Mouse (Mus musculus) heart, postnatal 0 days (tissue): Measurements from ENCODE around the gene Lsm6. TPM values are rescaled to one million over a fixed set of nuclear protein-coding genes. Genes with fewer than 3 reads are reported as not detected.

Experiments
- ATAC-seq: fragments of 200-750 bp; cut with Nextera tagmentation; 2 replicates; pipeline ENCODE4 v1.8.0; 2017; ENCODE audit warnings: low read depth, moderate number of reproducible peaks, moderate library complexity; ENCODE audit not compliant: insufficient read depth
- DNase-seq: peaks from one replicate; pipeline ENCODE4 v3.0.0-alpha.2; 2016; ENCODE audit warnings: low spot score
- H3K27ac ChIP-seq: fragments of 300-500 bp; sonication (generic); 2 replicates; pipeline ENCODE4 v1.5.1; 2014; ENCODE audit warnings: low read depth, mild to moderate bottlenecking
- H3K27me3 ChIP-seq: fragments of 300-500 bp; sonication (generic); 2 replicates; pipeline ENCODE4 v1.6.1; 2014; ENCODE audit warnings: low read length, mixed read lengths; ENCODE audit not compliant: control insufficient read depth, insufficient read depth
- H3K36me3 ChIP-seq: fragments of 300-500 bp; sonication (generic); replicated peaks from 2 replicates; pipeline ENCODE4 v1.6.1; 2014; ENCODE audit warnings: low read length, mixed read lengths; ENCODE audit not compliant: control insufficient read depth, insufficient read depth
- H3K4me1 ChIP-seq: fragments of 300-500 bp; sonication (generic); 2 replicates; pipeline ENCODE4 v1.6.1; 2014; ENCODE audit warnings: antibody characterized with exemption; ENCODE audit not compliant: control insufficient read depth, insufficient read depth
- H3K4me2 ChIP-seq: fragments of 300-500 bp; sonication (generic); 2 replicates; pipeline ENCODE4 v1.6.1; 2014; ENCODE audit warnings: low read depth, mild to moderate bottlenecking, low read length, moderate library complexity
- H3K4me3 ChIP-seq: fragments of 300-500 bp; sonication (generic); 2 replicates; pipeline ENCODE4 v1.5.1; 2014; ENCODE audit warnings: low read depth, low read length
- H3K9ac ChIP-seq: fragments of 300-500 bp; sonication (generic); replicated peaks from 2 replicates; pipeline ENCODE4 v1.6.1; 2014; ENCODE audit warnings: low read depth, low read length, mixed read lengths
- H3K9me3 ChIP-seq: fragments of 300-500 bp; sonication (generic); replicated peaks from 2 replicates; pipeline ENCODE4 v1.6.1; 2016; ENCODE audit warnings: low read length; ENCODE audit not compliant: control insufficient read depth
- CTCF ChIP-seq: IDR thresholded peaks from 2 replicates; pipeline ENCODE4 v1.5.1; 2016; ENCODE audit warnings: antibody characterized with exemption, control low read depth, low read depth
- EP300 ChIP-seq: IDR thresholded peaks from 2 replicates; pipeline ENCODE4 v1.6.1; 2016; ENCODE audit warnings: antibody characterized with exemption, low read depth
- WGBS: fragments of 180-500 bp; shearing (Covaris S2); extraction: QIAGEN DNeasy Blood & Tissue Kit; methylation state at CpG from one replicate; pipeline ENCODE4 v1.1.7; 2014; 5-methylcytosine and 5-hydroxymethylcytosine counted together
- polyA plus RNA-seq: library from polyadenylated mRNA; unstranded; fragments of >200 nt; fragmentation: Nextera tagmentation; extraction: Ambion mirVana; gene quantifications from 2 replicates; pipeline ENCODE4 v1.2.1, GENCODE M21; 2015
- total RNA-seq: library from RNA; depleted of rRNA; stranded (reverse); fragments of >200 nt; gene quantifications from 2 replicates; pipeline ENCODE4 v1.2.3, GENCODE M21; 2014; ENCODE audit warnings: low replicate concordance

Lsm6 gene
- total and polyA plus RNA-seq, 2 experiments from 2014 or later, result 7.8 to 102 TPM

DNA sequence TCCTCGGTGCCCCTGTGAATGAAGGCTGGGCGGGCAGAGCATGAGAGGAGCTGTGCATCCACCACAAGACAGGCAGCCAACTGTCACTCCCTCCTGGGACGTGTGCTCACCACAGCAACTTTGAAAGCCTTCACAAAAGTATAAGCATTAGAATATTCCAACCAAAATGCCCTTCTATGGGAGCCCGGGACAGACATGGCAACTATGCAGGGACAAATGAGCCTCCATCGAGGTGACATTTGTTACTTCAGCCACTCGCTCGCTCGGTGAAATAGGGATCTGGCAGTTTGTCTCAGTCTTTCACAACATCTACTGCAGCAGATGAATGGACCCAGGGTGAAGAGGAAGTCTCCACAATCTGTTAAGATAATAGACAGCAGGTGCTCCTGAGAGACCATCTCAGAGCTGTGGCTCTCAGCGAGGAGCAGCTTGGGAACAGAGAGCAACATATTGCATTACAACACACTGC is 10.7 kb downstream of the Lsm6 start:
- Histone ChIP-seq H3K27ac (no peak overlapping the region), H3K4me3 (no peak overlapping the region), H3K36me3 (peaks cover 66% of the 10 kb centered on the region), H3K9ac (no peak overlapping the region), H3K4me2 (no peak overlapping the region), H3K27me3 (no peaks in the 10 kb centered on the region), H3K4me1 (no peaks in the 10 kb centered on the region), H3K9me3 (no peaks in the 10 kb centered on the region)
- ATAC-seq (no peak), DNase-seq (no peak)
- WGBS, result 89% methylated on average over 9 of the region's 9 CpGs
- TF ChIP-seq EP300 (no peak), CTCF (no peak)

DNA sequence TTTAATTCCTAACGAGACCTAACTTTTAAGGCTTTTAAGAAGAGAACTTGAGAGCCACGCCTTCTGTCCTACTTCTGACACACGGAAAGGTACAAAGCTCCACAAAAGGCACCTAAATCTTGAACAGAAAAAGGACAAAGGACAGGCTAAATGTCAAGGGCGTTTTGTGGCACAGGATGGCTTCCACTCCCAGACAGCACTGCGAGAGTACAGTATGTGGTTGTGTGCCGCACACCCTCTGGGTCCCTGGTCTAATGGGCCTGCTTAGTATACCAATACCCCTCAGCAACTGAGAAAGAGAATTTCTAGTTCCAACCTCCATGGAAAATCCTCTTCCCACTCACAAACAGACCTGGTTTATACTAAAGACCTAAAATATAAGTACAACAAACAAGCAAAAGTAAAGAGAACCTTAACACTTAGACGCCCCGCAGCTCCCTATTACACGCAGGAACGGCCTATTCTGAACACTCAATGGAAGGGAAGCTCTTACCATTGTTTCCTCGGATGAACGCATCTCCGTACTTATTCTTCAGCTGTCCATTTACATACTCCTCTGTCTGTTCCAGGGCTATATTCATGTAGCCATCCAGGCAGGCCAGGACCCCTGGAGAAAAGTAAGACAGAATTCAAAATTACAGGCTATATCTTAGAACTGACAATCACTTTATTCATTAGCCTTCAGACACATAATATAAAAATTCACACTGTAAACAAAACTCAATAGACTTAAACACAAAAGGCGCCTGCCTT is 11.3 kb downstream of the Lsm6 start:
- Histone ChIP-seq H3K9ac (no peak overlapping the region), H3K4me1 (no peaks in the 10 kb centered on the region), H3K27ac (no peak overlapping the region), H3K4me2 (no peak overlapping the region), H3K36me3 (peaks cover 71% of the 10 kb centered on the region), H3K27me3 (no peaks in the 10 kb centered on the region), H3K9me3 (no peaks in the 10 kb centered on the region), H3K4me3 (no peak overlapping the region)
- WGBS, result 94% methylated on average over 14 of the region's 14 CpGs
- TF ChIP-seq EP300 (no peak), CTCF (no peak)
- ATAC-seq, result no peak
- no peak for DNase-seq

DNA sequence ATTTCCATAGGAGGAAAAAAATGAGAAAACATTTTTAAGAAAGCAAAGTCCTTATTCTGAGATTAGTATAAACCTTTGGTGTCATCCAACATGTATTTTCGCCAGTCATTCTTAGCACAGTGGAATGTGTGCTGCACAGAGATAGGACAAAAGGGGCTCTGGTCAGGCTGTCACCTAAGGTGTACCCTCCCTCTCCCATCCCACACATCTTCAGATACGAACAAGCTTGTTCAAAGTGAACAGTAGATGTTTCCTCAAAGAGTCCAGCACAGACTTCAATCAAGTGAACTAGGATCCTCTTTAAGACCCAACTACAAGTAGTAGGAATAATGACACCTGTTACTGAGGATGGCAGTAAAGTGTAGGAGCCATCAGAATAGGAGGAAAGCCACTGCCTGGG is 12.1 kb downstream of the Lsm6 start:
- no peak for ATAC-seq
- no peak overlapping the region for H3K4me3 ChIP-seq
- H3K4me1 ChIP-seq, result no peaks in the 10 kb centered on the region
- DNase-seq, result no peak
- no peak overlapping the region for H3K9ac ChIP-seq
- TF ChIP-seq CTCF (no peak), EP300 (no peak)
- WGBS, result 89% methylated on average over 2 of the region's 2 CpGs
- peaks cover 71% of the 10 kb centered on the region for H3K36me3 ChIP-seq
- H3K27ac ChIP-seq, result no peak overlapping the region
- no peak overlapping the region for H3K4me2 ChIP-seq
- no peaks in the 10 kb centered on the region for H3K9me3 ChIP-seq
- no peaks in the 10 kb centered on the region for H3K27me3 ChIP-seq

DNA sequence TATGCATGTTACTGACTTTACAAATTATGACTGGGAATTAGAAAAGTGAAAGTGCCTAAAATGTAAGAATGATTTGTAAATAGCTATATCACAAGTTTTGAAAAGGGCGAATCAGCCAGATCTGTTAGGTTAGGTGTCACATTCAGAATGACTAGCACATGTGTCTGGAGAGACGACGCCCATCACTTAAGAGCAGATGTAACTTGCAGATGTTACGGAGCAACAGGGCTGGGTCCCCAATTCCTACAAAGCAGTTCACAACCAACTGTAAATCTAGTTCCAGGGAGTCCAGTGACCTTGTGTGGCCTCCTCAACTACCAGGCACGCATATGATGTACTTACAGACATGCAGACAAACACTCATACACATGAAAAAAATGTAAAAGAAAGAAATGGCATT is 12.5 kb downstream of the Lsm6 start:
- no peak for ATAC-seq
- Histone ChIP-seq H3K4me1 (no peaks in the 10 kb centered on the region), H3K9me3 (no peaks in the 10 kb centered on the region), H3K4me3 (no peak overlapping the region), H3K9ac (no peak overlapping the region), H3K36me3 (peaks cover 74% of the 10 kb centered on the region), H3K27me3 (no peaks in the 10 kb centered on the region), H3K27ac (no peak overlapping the region), H3K4me2 (no peak overlapping the region)
- TF ChIP-seq EP300, result no peak
- TF ChIP-seq CTCF, result no peak
- no peak for DNase-seq
- WGBS, result 90% methylated on average over 5 of the region's 5 CpGs

DNA sequence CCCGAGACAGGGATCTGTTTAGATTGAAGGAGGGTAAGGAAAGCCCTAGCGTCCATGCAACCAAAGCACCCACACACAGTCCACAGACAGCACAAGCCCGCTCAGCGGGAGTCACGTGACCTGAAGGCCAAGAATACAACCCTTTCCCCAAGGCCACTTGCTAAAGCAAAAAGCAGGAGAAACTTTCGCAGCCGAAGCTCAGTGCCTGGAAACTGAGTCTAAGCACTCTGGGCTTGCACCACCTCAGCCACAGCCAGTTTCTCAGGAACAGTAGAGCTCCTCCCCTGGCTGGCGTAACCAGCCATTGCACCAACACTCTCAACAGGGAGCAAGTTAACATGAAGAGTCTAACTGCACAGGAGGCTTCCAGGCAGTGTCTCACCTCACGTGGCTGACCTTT is 13.7 kb downstream of the Lsm6 start:
- H3K27me3 ChIP-seq, result no peaks in the 10 kb centered on the region
- no peak overlapping the region for H3K4me3 ChIP-seq
- no peak overlapping the region for H3K27ac ChIP-seq
- H3K36me3 ChIP-seq, result peaks cover 75% of the 10 kb centered on the region
- H3K9me3 ChIP-seq, result no peaks in the 10 kb centered on the region
- H3K4me1 ChIP-seq, result no peaks in the 10 kb centered on the region
- no peak overlapping the region for H3K9ac ChIP-seq
- H3K4me2 ChIP-seq, result no peak overlapping the region
- WGBS, result 85% methylated on average over 9 of the region's 9 CpGs
- TF ChIP-seq EP300 (no peak), CTCF (no peak)
- DNase-seq (no peak), ATAC-seq (no peak)

DNA sequence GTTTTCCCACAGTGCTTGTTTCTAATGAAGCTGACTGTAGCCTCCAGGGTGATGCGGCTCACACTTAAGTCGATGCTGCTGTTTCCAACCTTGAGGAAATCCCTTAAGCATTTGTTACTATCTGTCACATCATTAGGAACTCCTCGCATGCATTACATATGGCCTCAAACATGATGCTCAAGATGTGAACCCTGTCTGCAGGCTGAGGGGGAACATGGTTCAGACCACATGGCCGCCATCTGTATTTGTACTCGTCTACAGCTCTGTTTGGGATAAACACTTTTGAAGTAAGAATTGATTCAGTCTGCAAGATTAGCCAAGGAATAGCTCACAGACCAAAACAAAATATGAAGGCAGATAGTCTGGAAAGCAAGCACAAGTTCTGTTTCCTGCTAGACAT is 14.9 kb downstream of the Lsm6 start:
- H3K36me3 ChIP-seq, result peaks cover 63% of the 10 kb centered on the region

More for the DNA sequence above, 14.9 kb downstream of the Lsm6 start:
- Histone ChIP-seq H3K9ac (no peak overlapping the region), H3K27ac (no peak overlapping the region), H3K4me2 (no peak overlapping the region), H3K4me1 (no peaks in the 10 kb centered on the region), H3K4me3 (no peak overlapping the region), H3K9me3 (no peaks in the 10 kb centered on the region), H3K27me3 (no peaks in the 10 kb centered on the region)
- TF ChIP-seq EP300 (no peak), CTCF (no peak)
- DNase-seq (no peak), ATAC-seq (no peak)
- 94% methylated on average over 5 of the region's 5 CpGs for WGBS
